Mouse (Mus musculus) layer of hippocampus, adult 8-10 months (tissue): Measurements from ENCODE around the gene Nwd2. TPM values are rescaled to one million over a fixed set of nuclear protein-coding genes. Genes with fewer than 3 reads are reported as not detected.

ENCODE experiments used
- DNase-seq, 2 experiments: peaks; one replicate each; pipeline ENCODE4 v3.0.0; 2022; ENCODE audit warnings: low spot score in 2 of 2
- total RNA-seq, 4 experiments: library from RNA; stranded (reverse); gene quantifications; 2 replicates each; pipeline ENCODE4 v1.2.4; 2022

Nwd2 gene
- total RNA-seq, 4 experiments from 2014 or later, result 14.4 to 23.1 (median 17.7) TPM

GRCm38 (mm10) chr5:63827415-63828053, 178.6 kb downstream of the Nwd2 start:
- no peak for DNase-seq

GRCm38 (mm10) chr5:63828380-63829185, 179.7 kb downstream of the Nwd2 start:
- DNase-seq, result no peak

GRCm38 (mm10) chr5:63831054-63831453, 182.2 kb downstream of the Nwd2 start:
- no peak for DNase-seq

- DNase-seq, result no peak
Measured at GRCm38 (mm10) chr5:63833955-63834354, 185.1 kb downstream of the Nwd2 start.

- DNase-seq, result no peak
Measured at GRCm38 (mm10) chr5:63834435-63834834, 185.5 kb downstream of the Nwd2 start.

GRCm38 (mm10) chr5:63837115-63837514, 188.2 kb downstream of the Nwd2 start:
- DNase-seq, result no peak

- no peak for DNase-seq
Measured at GRCm38 (mm10) chr5:63837851-63838250, 188.9 kb downstream of the Nwd2 start.

- DNase-seq, result no peak
Measured at GRCm38 (mm10) chr5:63839801-63840416, 191.0 kb downstream of the Nwd2 start.

- DNase-seq, result no peak
Measured at GRCm38 (mm10) chr5:63847080-63847479, 198.2 kb downstream of the Nwd2 start.

- DNase-seq, result no peak
Measured at GRCm38 (mm10) chr5:63847541-63848226, 198.8 kb downstream of the Nwd2 start.

GRCm38 (mm10) chr5:63858901-63859300, 210.0 kb downstream of the Nwd2 start:
- DNase-seq, result no peak

Other genes with a start within 250 kb of the Nwd2 start
- 1 to 10 TPM; 3.5 to 5.6 (median 4.5) TPM for gene 0610040J01Rik, start 163.3 kb downstream of the Nwd2 start, total RNA-seq